Mouse (Mus musculus) adrenal gland, postnatal 36 days (tissue): ENCODE results near the gene Zfp598. TPM values are rescaled to one million over a fixed set of nuclear protein-coding genes. Genes with fewer than 3 reads are reported as not detected.
"Not testable (repeated sequence)": the region's sequence is repeated elsewhere in the genome, so short reads cannot be mapped to it uniquely, and the experiment has no call there.

ENCODE experiments used
- DNase-seq, 2 experiments: peaks; one replicate each; pipeline ENCODE4 v3.0.0; 2021; ENCODE audit warnings: mixed read lengths in 1 of 2
- total RNA-seq, 2 experiments: library from RNA; stranded (reverse); gene quantifications; 2 replicates each; pipeline ENCODE4 v1.2.3; 2021

Zfp598 gene
- total RNA-seq, 2 experiments from 2014 or later = 47.5 to 51.1 TPM

DNA sequence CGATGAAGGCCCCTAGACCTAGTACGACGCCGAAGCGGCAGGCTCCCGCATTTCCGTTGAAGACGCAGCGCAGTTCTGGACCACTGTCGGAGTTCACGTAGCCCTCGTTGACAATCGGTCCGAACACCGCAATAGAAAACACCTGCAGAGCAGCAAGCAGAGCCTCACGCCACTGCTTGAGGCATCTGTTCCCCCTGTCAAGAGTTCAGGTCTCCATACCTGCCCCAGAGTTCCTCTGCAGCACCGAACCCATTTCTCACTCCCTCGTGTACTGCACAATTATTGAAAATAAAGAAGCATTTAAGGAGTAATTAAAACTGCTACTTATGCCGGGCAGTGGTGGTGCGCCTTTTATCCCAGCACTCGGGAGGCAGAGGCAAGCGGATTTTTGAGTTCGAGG, 18.1 kb downstream of the Zfp598 start:
- DNase-seq = no peak

- peak in 1 of 2 experiments; percentile 17 for DNase-seq
Measured at GRCm38 (mm10) chr17:24689251-24690081, 20.0 kb downstream of the Zfp598 start, which contains the start of gene Syngr3. Gene Syngr3 (minus strand): TSS chr17:24689955.

GRCm38 (mm10) chr17:24692385-24692784, 22.9 kb downstream of the Zfp598 start:
- no peak for DNase-seq

DNA sequence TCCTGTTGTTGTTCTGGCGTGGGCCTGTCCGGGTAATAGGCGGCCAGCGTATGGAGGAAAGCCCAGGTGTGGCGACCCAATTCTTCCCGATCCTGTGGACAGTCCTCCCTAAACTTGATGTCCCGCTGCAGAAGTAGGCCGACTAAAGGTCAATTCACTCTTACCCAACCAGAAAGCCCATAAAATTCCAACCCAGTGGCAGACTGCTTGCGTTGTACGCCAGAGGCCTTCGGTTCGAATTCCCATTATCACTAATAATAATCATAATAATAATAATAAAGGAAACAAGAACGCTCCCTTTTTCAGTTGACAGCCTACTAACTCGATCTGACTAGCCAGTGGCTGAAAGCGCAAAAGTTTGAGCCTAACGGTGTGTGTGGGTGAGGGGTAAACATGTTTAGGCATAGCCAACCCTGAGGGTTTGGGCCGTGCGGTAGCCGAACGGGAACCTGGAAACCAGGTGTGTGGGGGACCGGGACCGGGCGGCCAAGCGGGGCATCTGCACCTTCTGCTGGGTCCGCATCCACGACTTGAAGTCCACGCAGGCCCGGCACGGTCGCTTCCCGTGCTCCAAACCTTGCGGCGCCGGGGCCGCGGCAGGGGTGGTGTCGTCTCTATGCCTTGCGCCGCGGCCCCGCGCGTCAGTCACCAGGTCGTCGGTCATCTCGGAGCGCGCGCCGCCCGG, 26.0 kb downstream of the Zfp598 start:
- no peak for DNase-seq

DNA sequence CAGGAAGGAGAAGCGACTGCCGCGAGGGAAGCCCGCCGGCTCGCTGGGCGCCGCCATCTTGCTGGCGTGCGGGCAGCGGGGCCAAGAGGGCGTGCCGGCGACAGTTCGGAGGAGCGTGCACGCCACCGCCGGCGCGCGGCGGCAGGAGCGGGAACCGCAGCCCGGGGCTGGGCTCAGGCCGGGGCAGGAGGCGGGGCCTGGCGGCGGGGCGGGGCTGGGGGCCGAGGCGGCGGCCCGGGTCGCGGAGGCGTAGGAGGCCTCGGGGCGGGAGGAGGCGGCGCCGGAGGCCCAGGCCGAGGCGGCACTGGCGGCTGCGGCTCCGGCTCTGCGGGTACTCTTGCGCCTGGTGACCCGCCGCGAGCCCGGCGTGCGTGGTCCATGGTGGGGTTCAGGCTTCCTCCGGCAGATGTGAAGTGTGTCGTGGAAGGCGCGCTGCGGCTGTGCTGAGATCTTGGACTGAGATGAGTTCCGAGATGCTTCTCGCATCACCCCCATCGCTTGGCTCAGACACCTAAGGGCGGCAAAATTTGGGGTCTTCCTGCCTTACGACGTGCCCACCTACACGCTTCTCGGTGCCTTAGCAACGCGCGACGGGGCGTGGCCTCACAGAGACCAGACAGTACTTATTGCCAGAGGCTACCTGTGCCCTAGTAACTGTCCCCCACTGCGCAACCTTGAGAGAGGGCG, 26.7 kb downstream of the Zfp598 start, which contains the start of the genes Gfer and Noxo1:
Gene Gfer, minus strand, starts transcription at position 146 of the 687 bp plus-strand sequence.
Gene Noxo1, plus strand, starts transcription at position 224 of the 687 bp plus-strand sequence.
- DNase-seq = peak; percentile 95 to 97

DNA sequence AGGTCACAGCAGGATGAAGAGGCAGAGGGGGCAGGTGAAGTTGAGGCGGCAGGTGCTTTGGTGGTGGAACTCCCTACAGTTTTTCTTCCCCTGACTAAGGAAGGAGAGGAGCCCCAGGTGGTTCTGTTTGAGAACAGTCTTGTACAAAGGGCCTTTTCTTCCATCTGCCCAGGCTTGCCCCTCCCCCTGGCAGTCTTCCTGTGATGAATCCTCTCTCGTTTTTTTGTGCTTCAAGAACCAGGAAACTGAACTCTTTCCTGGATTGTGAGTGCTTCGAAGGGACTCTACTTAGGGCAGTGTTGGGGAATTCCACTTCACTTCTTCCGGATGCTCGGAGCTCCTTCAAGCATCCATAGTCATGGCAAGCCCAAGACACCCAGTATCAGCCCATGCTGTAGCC, 28.5 kb downstream of the Zfp598 start:
- DNase-seq = no peak

GRCm38 (mm10) chr17:24698715-24699114, 29.2 kb downstream of the Zfp598 start:
- no peak for DNase-seq

GRCm38 (mm10) chr17:24699473-24699872, 30.0 kb downstream of the Zfp598 start:
- no peak for DNase-seq

- DNase-seq = no peak
Measured at GRCm38 (mm10) chr17:24701251-24701650, 31.8 kb downstream of the Zfp598 start.

DNA sequence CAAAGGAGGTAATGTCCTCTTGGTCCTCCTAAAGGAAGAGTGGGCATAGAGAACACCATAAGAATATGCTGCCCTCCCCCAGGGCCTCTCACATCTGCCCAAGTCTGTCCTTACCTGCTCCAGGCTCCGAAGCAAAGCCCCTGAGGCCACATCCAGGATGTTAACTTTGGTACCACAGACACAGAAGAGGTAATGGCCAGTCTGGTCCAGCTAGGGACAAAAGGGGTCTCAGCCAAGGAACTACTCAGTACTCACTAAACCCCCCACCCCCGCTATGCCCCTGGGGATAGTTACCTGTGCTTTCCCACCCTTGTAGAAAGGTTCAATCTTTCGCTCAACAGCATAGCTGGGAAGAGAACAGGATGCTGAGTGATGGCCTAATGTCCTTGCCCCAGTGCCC, 36.3 kb downstream of the Zfp598 start:
- DNase-seq = no peak

DNA sequence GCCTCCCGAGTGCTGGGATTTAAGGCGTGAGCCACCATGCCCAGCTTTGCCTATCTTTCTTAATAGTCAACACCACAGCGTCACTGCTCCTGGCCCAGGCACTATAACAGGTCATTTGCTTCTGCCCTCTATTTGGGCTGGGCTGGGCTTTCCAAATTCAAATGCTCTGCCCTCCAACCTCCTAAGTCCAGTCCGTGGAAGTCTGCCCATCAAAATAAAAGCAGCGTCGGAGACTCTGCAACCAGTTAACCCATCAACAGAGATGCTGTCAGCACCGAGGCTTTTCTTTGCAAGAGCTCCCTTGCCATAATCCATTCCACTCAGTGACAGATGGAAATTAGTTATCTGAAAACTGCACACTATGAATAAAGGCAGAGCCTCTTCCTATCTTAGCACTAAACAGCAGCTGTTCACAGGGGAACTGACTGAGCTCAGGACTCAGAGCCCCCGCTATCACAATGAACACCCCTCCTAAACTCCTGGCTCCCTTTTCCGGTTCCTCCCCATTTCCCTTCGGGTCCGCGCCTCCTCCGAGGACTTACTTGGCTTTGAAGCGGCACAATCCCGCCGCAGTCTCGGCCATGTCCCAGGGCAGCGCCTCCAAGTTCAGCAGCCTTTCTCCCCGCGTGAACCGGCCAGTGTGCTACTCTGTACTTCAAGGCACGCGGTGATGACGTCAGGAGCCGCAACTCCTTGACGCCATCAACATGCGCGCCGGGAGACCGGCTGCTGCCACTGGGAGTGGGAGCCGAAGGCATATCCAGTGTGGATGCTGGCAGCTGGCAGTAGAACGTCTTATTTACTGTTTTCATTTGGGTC, 37.7 kb downstream of the Zfp598 start, which contains the start of gene Tbl3:
Gene Tbl3, minus strand, starts transcription at position 679 of the 819 bp plus-strand sequence.
- peak; percentile 94 to 95 for DNase-seq

DNA sequence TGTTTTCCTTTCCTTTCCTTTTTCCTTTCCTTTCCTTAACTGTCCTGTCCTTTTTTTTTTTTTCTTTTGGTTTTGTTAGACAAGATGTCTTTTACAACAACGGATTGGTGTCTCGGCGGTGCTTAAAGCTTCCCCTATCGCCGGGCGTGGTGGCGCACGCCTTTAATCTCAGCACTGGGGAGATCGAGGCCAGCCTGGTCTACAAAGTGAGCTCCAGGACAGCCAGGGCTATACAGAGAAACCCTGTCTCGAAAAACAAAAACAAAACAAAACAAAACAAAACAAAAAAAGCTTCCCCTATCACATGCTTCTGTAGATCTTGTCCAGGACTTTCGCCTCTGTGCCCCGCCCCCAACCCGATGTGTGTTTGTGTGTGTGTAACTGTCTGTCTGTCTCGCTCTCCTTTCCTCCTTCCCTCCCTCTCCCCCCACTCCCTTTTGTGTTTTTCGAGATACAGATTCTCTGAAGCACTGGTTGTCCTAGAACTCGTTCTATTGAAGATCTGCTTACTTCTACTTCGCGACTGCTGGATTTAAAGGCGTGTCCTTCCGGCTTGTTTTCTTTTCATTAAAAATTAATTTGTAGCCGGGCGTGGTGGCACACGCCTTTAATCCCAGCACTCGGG, 38.4 kb downstream of the Zfp598 start:
- no peak for DNase-seq

DNA sequence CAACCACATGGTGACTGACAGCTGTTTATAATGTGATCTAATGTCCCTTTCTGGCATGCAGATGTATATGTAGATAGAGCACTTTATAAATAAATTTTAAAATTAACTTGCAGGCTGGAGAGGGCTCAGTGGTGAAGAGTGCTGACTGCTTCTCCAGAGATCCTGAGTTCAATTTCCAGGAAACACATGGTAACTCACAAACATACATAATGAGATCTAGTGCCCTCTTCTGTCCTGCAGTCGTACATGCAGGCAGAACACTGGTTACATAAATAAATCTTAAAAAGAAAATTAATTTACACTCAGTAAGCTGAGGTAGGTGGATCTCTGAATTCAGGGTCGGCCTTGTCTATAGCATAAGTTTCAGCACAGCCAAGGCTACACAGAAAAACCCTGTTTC, 39.2 kb downstream of the Zfp598 start:
- no peak for DNase-seq

- DNase-seq = no peak
Measured at GRCm38 (mm10) chr17:24715556-24715955, 46.1 kb downstream of the Zfp598 start.

- DNase-seq = no peak
Measured at GRCm38 (mm10) chr17:24716166-24716682, 46.7 kb downstream of the Zfp598 start.

DNA sequence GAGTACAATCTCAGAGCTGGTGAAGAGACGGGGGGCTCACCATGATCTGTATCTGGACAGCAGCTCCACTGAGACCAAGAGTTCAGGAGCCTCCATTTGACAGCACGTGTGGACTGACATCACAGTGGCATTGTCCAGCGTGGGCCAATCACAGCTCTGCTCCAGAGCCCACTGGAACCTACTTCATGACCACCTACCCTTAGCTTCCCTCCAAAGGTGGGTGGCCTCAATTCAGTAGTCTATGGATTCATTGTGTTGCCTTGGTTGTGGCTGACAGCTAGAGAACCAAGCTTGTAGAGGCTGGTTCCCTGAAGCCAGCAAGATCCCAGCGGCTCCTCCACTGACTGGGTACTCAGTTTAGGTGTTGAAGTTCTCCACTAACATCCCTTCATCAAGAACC, 48.5 kb downstream of the Zfp598 start, which contains the start of the genes Rnf151 and Rps2:
Gene Rnf151, minus strand, starts transcription at position 121 of the 400 bp plus-strand sequence.
Gene Rps2, plus strand, starts transcription at position 174 of the 400 bp plus-strand sequence.
- DNase-seq = no peak

GRCm38 (mm10) chr17:24718938-24719337, 49.5 kb downstream of the Zfp598 start:
- not testable (repeated sequence) for DNase-seq

DNA sequence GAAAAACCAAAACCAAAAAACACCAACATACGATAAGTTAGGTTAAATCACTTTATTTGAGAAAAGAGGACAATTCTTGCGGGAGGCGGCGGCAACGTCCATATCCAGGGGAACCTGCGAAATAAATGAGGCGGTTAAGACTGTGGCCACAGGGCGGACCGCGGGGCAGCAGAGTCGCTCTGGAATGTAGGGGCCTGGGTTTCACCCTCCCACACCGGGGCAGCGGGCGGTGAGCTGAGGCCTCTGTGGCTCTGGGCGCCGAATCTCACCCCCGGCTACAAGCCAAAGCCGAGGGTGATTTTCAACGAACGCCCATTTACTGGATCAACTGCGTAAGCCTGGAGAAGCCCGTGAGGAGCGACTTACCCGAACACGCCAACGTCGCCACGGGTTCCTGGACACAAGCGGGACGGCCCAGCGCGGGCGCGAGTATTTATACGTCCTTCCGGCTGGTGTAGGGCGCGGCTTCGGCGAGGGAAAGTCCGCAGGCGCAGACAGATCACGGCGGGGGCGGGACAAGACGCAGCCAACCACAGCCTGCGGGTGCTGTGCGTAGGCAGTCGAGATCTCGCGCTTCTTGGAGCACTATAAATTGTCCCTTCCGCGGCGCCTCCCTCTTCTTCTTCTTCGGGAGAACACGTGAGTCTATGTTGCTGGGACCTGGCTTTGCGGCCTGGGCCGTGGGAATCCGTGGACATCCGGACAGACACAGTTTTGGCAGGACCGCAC, 50.2 kb downstream of the Zfp598 start:
- DNase-seq = peak; percentile 98

DNA sequence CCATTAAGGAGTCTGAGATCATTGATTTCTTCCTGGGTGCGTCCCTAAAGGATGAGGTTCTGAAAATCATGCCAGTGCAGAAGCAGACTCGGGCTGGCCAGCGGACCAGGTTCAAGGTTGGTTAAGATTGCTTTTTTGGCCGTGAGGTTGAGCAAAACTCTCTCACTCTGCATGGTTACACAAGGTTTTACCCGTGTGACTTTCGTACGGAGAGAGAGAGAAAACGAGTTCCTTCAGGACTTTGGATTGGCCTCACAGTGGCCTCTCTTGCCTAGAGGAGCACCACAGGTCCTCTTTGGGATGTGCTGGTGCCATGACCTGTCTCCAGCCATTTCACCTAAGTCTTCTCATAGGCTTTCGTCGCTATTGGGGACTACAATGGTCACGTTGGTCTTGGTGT, 51.1 kb downstream of the Zfp598 start:
- not testable (repeated sequence) for DNase-seq
